Mouse (Mus musculus) embryonic facial prominence, embryonic 13.5 days (tissue): Measurements from ENCODE around the gene Gstt1. TPM values are rescaled to one million over a fixed set of nuclear protein-coding genes. Genes with fewer than 3 reads are reported as not detected.
"Not testable (repeated sequence)": the region's sequence is repeated elsewhere in the genome, so short reads cannot be mapped to it uniquely, and the experiment has no call there.

Experiments used
- ATAC-seq: fragments of 200-750 bp; cut with Nextera tagmentation; 2 replicates; pipeline ENCODE4 v1.8.0; 2017; ENCODE audit warnings: low read depth; ENCODE audit not compliant: insufficient number of reproducible peaks, insufficient read depth, low FRiP score, low TSS enrichment
- H3K27ac ChIP-seq: fragments of 300-500 bp; sonication (generic); 2 replicates; pipeline ENCODE4 v1.5.1; 2015; ENCODE audit warnings: moderate library complexity, mild to moderate bottlenecking, inconsistent platforms
- H3K27me3 ChIP-seq: fragments of 300-500 bp; sonication (generic); 2 replicates; pipeline ENCODE4 v1.6.1; 2015; ENCODE audit warnings: mild to moderate bottlenecking, inconsistent platforms
- H3K36me3 ChIP-seq: fragments of 300-500 bp; sonication (generic); 2 replicates; pipeline ENCODE4 v1.6.1; 2015; ENCODE audit warnings: mild to moderate bottlenecking, inconsistent platforms
- H3K4me1 ChIP-seq: fragments of 300-500 bp; sonication (generic); 2 replicates; pipeline ENCODE4 v1.6.1; 2015; ENCODE audit warnings: inconsistent platforms
- H3K4me2 ChIP-seq: fragments of 300-500 bp; sonication (generic); 2 replicates; pipeline ENCODE4 v1.6.1; 2015; ENCODE audit warnings: moderate library complexity, mild to moderate bottlenecking, inconsistent platforms
- H3K4me3 ChIP-seq: fragments of 300-500 bp; sonication (generic); 2 replicates; pipeline ENCODE4 v1.5.1; 2015; ENCODE audit warnings: mild to moderate bottlenecking, inconsistent platforms
- H3K9ac ChIP-seq: fragments of 300-500 bp; sonication (generic); 2 replicates; pipeline ENCODE4 v1.6.1; 2015; ENCODE audit warnings: mild to moderate bottlenecking, inconsistent platforms
- H3K9me3 ChIP-seq: fragments of 300-500 bp; sonication (generic); 2 replicates; pipeline ENCODE4 v1.6.1; 2016; ENCODE audit warnings: inconsistent platforms
- WGBS: fragments of 180-500 bp; shearing (Covaris S2); methylation state at CpG from one replicate; pipeline ENCODE4 v1.1.7; 2015; ENCODE audit warnings: mixed read lengths; 5-methylcytosine and 5-hydroxymethylcytosine counted together
- polyA plus RNA-seq: library from polyadenylated mRNA; unstranded; fragments of >200 nt; fragmentation: Nextera tagmentation; extraction: Ambion mirVana; gene quantifications from 2 replicates; pipeline ENCODE4 v1.2.1, GENCODE M21; 2015

The Gstt1 gene
- 9.9 and 17.6 TPM in 2 replicates for polyA plus RNA-seq

- WGBS = 2% methylated on average over 18 of the region's 18 CpGs
- ATAC-seq = 0 out of 2 replicates have a peak, but pooled peaks have one; percentile 28
These were observed at the start of gene Gstt1 for GRCm38 (mm10) chr10:75798176-75798696. TSS of gene Gstt1 (minus strand) at chr10:75798584.

GRCm38 (mm10) chr10:75845306-75845930, 47.0 kb upstream of the Gstt1 start:
- H3K27me3 ChIP-seq = no peaks in the 10 kb centered on the region
- H3K9me3 ChIP-seq = no peaks in the 10 kb centered on the region
- ATAC-seq = no peak
- H3K4me3 ChIP-seq = no peak overlapping the region
- no peaks in the 10 kb centered on the region for H3K4me1 ChIP-seq
- WGBS = 73% methylated on average over 6 of the region's 6 CpGs
- no peak overlapping the region for H3K9ac ChIP-seq
- H3K4me2 ChIP-seq = no peak overlapping the region
- no peak overlapping the region for H3K27ac ChIP-seq
- H3K36me3 ChIP-seq = no peaks in the 10 kb centered on the region

More at GRCm38 (mm10) chr10:75798176-75798696, at the start of gene Gstt1:
- no peaks in the 10 kb centered on the region for H3K36me3 ChIP-seq
- H3K9me3 ChIP-seq = no peaks in the 10 kb centered on the region
- H3K27ac ChIP-seq = 0 out of 2 replicates have a peak within 1 kb of the TSS, but pooled peaks have one; percentile 44
- H3K4me1 ChIP-seq = peaks cover 24% of the 10 kb centered on the region
- H3K4me3 ChIP-seq = peak within 1 kb of the TSS; percentile 52
- peak within 1 kb of the TSS; percentile 84 for H3K4me2 ChIP-seq
- H3K9ac ChIP-seq = peak within 1 kb of the TSS; percentile 73
- H3K27me3 ChIP-seq = peaks cover 9% of the 10 kb centered on the region

- Histone ChIP-seq H3K27ac (no peak overlapping the region), H3K4me1 (no peaks in the 10 kb centered on the region), H3K4me2 (no peak overlapping the region), H3K9ac (no peak overlapping the region), H3K4me3 (no peak overlapping the region), H3K9me3 (no peaks in the 10 kb centered on the region), H3K27me3 (no peaks in the 10 kb centered on the region), H3K36me3 (no peaks in the 10 kb centered on the region)
- 75% methylated on average over 1 of the region's 1 CpGs for WGBS
- ATAC-seq = no peak
These were observed 46.4 kb upstream of the Gstt1 start for GRCm38 (mm10) chr10:75844800-75845199.

GRCm38 (mm10) chr10:75843898-75844297, 45.5 kb upstream of the Gstt1 start:
- not testable (repeated sequence) for ATAC-seq, H3K4me2 ChIP-seq, H3K27ac ChIP-seq, H3K4me3 ChIP-seq, H3K27me3 ChIP-seq, H3K36me3 ChIP-seq, H3K9me3 ChIP-seq, H3K9ac ChIP-seq, H3K4me1 ChIP-seq
- 83% methylated on average over 6 of the region's 6 CpGs for WGBS

- H3K4me2 ChIP-seq = no peak overlapping the region
- 85% methylated on average over 10 of the region's 10 CpGs for WGBS
- H3K27ac ChIP-seq = no peak overlapping the region
- no peaks in the 10 kb centered on the region for H3K9me3 ChIP-seq
- H3K4me3 ChIP-seq = no peak overlapping the region
- peaks cover 41% of the 10 kb centered on the region for H3K4me1 ChIP-seq
- H3K9ac ChIP-seq = no peak overlapping the region
- H3K36me3 ChIP-seq = no peaks in the 10 kb centered on the region
- peaks cover 6% of the 10 kb centered on the region; the same call in 1 of the 2 replicates for H3K27me3 ChIP-seq
- no peak for ATAC-seq
These were observed 40.7 kb upstream of the Gstt1 start for GRCm38 (mm10) chr10:75839092-75839491.

- Histone ChIP-seq H3K36me3 (no peaks in the 10 kb centered on the region), H3K4me2 (peak within 1 kb of the TSS; percentile 63), H3K4me3 (peak within 1 kb of the TSS; percentile 50), H3K4me1 (peaks cover 49% of the 10 kb centered on the region), H3K27me3 (peaks cover 19% of the 10 kb centered on the region; the same call in 1 of the 2 replicates), H3K9me3 (no peaks in the 10 kb centered on the region), H3K9ac (peak within 1 kb of the TSS; percentile 72), H3K27ac (peak within 1 kb of the TSS; percentile 90)
- under 1% methylated on average over 21 of the region's 21 CpGs for WGBS
- peak; percentile 87 for ATAC-seq
These were observed 38.9 kb upstream of the Gstt1 start, which contains the start of gene Gstt2 for GRCm38 (mm10) chr10:75837248-75837759. TSS of gene Gstt2 (minus strand) at chr10:75837424.

- H3K4me2 ChIP-seq = peak overlapping the region; percentile 75
- no peaks in the 10 kb centered on the region for H3K9me3 ChIP-seq
- H3K27me3 ChIP-seq = peaks cover 19% of the 10 kb centered on the region; the same call in 1 of the 2 replicates
- H3K4me1 ChIP-seq = peaks cover 49% of the 10 kb centered on the region
- no peaks in the 10 kb centered on the region for H3K36me3 ChIP-seq
- H3K4me3 ChIP-seq = peak overlapping the region; percentile 44
- 0 out of 2 replicates have a peak overlapping the region, but pooled peaks have one; percentile 90 for H3K27ac ChIP-seq
- 23% methylated on average over 9 of the region's 10 CpGs for WGBS
- H3K9ac ChIP-seq = no peak overlapping the region
- ATAC-seq = no peak
These were observed 37.6 kb upstream of the Gstt1 start for GRCm38 (mm10) chr10:75835761-75836531.

- Histone ChIP-seq H3K4me1 (peaks cover 49% of the 10 kb centered on the region), H3K27ac (no peak overlapping the region), H3K9me3 (no peaks in the 10 kb centered on the region), H3K36me3 (no peaks in the 10 kb centered on the region), H3K27me3 (peaks cover 19% of the 10 kb centered on the region; the same call in 1 of the 2 replicates), H3K4me2 (peak overlapping the region; percentile 75), H3K4me3 (peak overlapping the region; percentile 44), H3K9ac (0 out of 2 replicates have a peak overlapping the region, but pooled peaks have one; percentile 32)
- WGBS = 1% methylated on average over 10 of the region's 10 CpGs
- ATAC-seq = no peak
These were observed 36.9 kb upstream of the Gstt1 start for GRCm38 (mm10) chr10:75835307-75835706.

- Histone ChIP-seq H3K27ac (no peak overlapping the region), H3K9me3 (no peaks in the 10 kb centered on the region), H3K4me2 (peak overlapping the region; percentile 75), H3K4me1 (peaks cover 49% of the 10 kb centered on the region), H3K36me3 (no peaks in the 10 kb centered on the region), H3K4me3 (peak overlapping the region; percentile 44), H3K9ac (peak overlapping the region; percentile 65), H3K27me3 (peaks cover 19% of the 10 kb centered on the region; the same call in 1 of the 2 replicates)
- ATAC-seq = no peak
- WGBS = 8% methylated on average over 9 of the region's 9 CpGs
These were observed 36.3 kb upstream of the Gstt1 start for GRCm38 (mm10) chr10:75834721-75835120.

- Histone ChIP-seq H3K36me3 (no peaks in the 10 kb centered on the region), H3K9ac (peak overlapping the region; percentile 65), H3K4me2 (peak overlapping the region; percentile 75), H3K4me3 (peak overlapping the region; percentile 44), H3K27ac (no peak overlapping the region), H3K4me1 (peaks cover 49% of the 10 kb centered on the region), H3K9me3 (no peaks in the 10 kb centered on the region), H3K27me3 (peaks cover 19% of the 10 kb centered on the region; the same call in 1 of the 2 replicates)
- ATAC-seq = no peak
- WGBS = 1% methylated on average over 21 of the region's 21 CpGs
These were observed 35.9 kb upstream of the Gstt1 start for GRCm38 (mm10) chr10:75834250-75834649.

GRCm38 (mm10) chr10:75833456-75834080, 35.2 kb upstream of the Gstt1 start:
- no peak overlapping the region for H3K27ac ChIP-seq
- peaks cover 19% of the 10 kb centered on the region; the same call in 1 of the 2 replicates for H3K27me3 ChIP-seq
- peak overlapping the region; percentile 44 for H3K4me3 ChIP-seq
- H3K9me3 ChIP-seq = no peaks in the 10 kb centered on the region
- H3K36me3 ChIP-seq = no peaks in the 10 kb centered on the region
- WGBS = 12% methylated on average over 21 of the region's 21 CpGs
- H3K4me2 ChIP-seq = peak overlapping the region; percentile 75
- H3K4me1 ChIP-seq = peaks cover 48% of the 10 kb centered on the region
- peak overlapping the region; percentile 65 for H3K9ac ChIP-seq
- ATAC-seq = no peak
